Mouse (Mus musculus) liver, embryonic 14.5 days (tissue): ENCODE measurements around the gene 1700028J19Rik.

Source experiments
- CTCF ChIP-seq: IDR thresholded peaks from 2 replicates; pipeline ENCODE4 v1.5.1; 2016; ENCODE audit warnings: antibody characterized with exemption, low read depth, control low read depth
- EP300 ChIP-seq: IDR thresholded peaks from 2 replicates; pipeline ENCODE4 v1.6.1; 2016; ENCODE audit warnings: antibody characterized with exemption, low read depth

DNA sequence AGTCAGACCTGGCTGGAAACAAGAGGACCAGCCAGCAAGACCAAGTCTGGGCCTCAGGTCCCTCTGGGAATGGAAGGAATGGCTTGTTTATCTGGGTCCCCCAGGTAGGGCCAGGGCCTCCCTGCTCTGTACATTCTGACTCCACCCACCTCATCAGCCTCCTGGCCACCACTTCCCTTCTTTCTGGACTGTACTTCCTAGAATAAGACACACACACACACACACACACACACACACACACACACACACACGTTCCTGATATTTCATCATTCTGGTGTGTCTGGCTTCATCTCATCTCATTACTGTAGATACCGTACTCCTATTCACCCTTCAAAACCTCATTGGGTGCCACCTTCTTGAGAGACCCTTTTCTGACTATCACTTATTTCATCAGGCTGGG is 22.9 kb upstream of the 1700028J19Rik start:
- no peak for TF ChIP-seq CTCF
- no peak for TF ChIP-seq EP300
